Mouse (Mus musculus) lung, adult 2 months (tissue): ENCODE results near the gene Slc30a7.

ENCODE experiments used
- CTCF ChIP-seq: fragments of 200-500 bp; IDR thresholded peaks from 2 replicates; pipeline ENCODE4 v1.5.1; 2011; ENCODE audit warnings: mild to moderate bottlenecking, low read length, control low read depth; ENCODE audit not compliant: insufficient read depth
- POLR2A ChIP-seq: fragments of 200-500 bp; IDR thresholded peaks from 2 replicates; pipeline ENCODE4 v1.6.1; 2011; ENCODE audit warnings: low read depth, mild to moderate bottlenecking, control low read depth, low read length, borderline replicate concordance; ENCODE audit errors: extremely low read depth

DNA sequence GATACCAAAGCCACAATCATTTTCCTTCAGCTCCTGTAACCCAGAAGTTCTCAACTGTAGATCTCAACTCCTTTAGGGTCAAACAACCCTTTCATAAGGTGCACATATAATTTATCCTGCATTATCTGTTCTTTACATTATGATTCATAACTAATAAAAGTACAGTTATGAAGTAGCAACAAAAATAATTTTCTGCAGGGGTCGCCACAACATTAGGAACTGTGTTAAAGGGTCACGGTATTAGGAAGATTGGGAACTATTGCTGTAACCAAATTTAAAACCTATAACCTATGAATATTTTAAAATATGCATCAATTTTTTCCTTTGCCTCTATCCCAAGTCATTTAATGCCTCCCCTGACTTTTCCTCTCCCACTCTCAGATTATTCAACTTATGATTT, 38.8 kb upstream of the Slc30a7 start:
- TF ChIP-seq CTCF (no peak), POLR2A (no peak)
